Mouse (Mus musculus): ENCODE measurements around the gene Zp3. TPM values are rescaled to one million over a fixed set of nuclear protein-coding genes. Genes with fewer than 3 reads are reported as not detected.

Gene Zp3
- polyA plus RNA-seq, 1 experiment from 2014 or later: 0.11 TPM

DNA sequence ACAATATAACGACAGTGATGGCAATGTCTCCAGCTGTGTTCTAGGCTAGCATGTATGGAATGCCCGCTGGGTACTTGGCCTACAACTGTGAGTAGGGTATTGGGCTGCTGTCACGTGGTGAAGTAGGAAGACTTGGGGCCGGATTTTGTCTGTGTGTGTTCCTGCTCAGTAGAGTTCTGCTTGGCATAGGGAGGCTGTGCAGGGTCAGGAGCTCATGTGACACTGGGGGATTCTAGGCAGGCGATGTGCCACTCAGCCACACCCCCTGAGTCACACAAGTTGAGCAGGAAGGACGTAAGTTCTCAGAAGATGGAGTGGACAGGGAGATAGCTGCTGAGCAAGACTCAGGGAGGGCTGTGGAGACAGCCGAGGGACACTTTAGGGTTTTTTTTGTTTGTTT lies 27.8 kb downstream of the Zp3 start:
- Histone ChIP-seq H3K36me3 (peaks cover 34% of the 10 kb centered on the region), H3K9ac (no peak overlapping the region), H3K4me2 (no peak overlapping the region), H3K27me3 (replicated peaks) (no peaks in the 10 kb centered on the region), H3K9me3 (no peaks in the 10 kb centered on the region), H3K4me1 (peaks cover 28% of the 10 kb centered on the region), H3K27ac (replicated peaks) (no peak overlapping the region), H3K4me3 (no peak overlapping the region)
- no peak for ATAC-seq (ENCODE audit: extremely low read depth, insufficient number of reproducible peaks, low FRiP score, low TSS enrichment)
- WGBS: 61% methylated on average over 7 of the region's 7 CpGs

DNA sequence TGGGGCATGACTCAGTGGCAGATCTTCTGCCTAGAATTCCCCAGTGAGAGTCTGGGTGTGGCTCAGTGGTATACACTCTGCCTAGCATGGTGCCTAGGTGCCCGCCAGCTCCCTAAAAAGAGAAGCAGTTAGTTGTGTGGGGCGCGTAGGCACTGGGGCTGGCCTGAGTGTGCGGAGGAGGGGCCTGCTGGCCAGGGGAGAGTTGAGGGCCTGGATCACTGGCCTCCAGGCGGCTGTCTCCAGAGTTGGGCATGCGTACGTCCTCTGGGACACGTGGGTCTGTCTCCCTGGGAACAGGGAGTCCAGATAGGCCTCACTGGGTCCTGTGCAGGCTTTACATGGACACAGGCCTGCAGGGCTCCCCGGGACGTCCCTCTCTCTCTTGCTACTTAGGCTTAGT lies 35.0 kb downstream of the Zp3 start:
- H3K9ac ChIP-seq: peak overlapping the region; percentile 62
- peak overlapping the region; percentile 78 for H3K27ac ChIP-seq (replicated peaks)
- H3K9me3 ChIP-seq: no peaks in the 10 kb centered on the region
- no peak overlapping the region for H3K4me3 ChIP-seq
- 46% methylated on average over 10 of the region's 10 CpGs for WGBS
- H3K36me3 ChIP-seq: peaks cover 51% of the 10 kb centered on the region
- H3K27me3 ChIP-seq (replicated peaks): no peaks in the 10 kb centered on the region
- H3K4me1 ChIP-seq: peaks cover 55% of the 10 kb centered on the region
- peak overlapping the region; percentile 33 for H3K4me2 ChIP-seq
- ATAC-seq (ENCODE audit: extremely low read depth, insufficient number of reproducible peaks, low FRiP score, low TSS enrichment): peak; percentile 67

DNA sequence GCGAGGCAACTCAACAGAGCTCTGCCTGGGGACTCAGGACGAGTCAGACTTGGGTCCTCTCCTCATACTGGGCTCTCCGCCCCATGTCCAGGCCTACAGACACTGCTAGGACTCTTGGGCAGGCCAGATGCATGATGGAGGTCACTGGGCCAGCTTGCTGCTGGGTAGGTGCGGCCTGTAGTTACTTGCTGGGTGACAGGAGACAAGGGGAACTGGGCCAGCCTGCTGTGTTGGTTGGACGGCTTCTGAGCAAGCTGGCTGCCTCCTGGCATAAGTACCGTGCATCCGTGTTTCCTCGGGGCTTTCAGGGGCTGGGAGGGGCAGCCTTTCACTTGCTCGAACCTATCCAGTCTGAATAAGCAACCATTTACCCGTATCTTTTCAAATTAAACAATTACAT lies 35.7 kb downstream of the Zp3 start:
- Histone ChIP-seq H3K4me1 (peaks cover 61% of the 10 kb centered on the region), H3K27ac (replicated peaks) (peak overlapping the region; percentile 78), H3K4me3 (no peak overlapping the region), H3K9me3 (no peaks in the 10 kb centered on the region), H3K4me2 (peak overlapping the region; percentile 33), H3K36me3 (peaks cover 51% of the 10 kb centered on the region), H3K27me3 (replicated peaks) (no peaks in the 10 kb centered on the region), H3K9ac (peak overlapping the region; percentile 62)
- ATAC-seq (ENCODE audit: extremely low read depth, insufficient number of reproducible peaks, low FRiP score, low TSS enrichment): no peak
- 73% methylated on average over 10 of the region's 10 CpGs for WGBS

DNA sequence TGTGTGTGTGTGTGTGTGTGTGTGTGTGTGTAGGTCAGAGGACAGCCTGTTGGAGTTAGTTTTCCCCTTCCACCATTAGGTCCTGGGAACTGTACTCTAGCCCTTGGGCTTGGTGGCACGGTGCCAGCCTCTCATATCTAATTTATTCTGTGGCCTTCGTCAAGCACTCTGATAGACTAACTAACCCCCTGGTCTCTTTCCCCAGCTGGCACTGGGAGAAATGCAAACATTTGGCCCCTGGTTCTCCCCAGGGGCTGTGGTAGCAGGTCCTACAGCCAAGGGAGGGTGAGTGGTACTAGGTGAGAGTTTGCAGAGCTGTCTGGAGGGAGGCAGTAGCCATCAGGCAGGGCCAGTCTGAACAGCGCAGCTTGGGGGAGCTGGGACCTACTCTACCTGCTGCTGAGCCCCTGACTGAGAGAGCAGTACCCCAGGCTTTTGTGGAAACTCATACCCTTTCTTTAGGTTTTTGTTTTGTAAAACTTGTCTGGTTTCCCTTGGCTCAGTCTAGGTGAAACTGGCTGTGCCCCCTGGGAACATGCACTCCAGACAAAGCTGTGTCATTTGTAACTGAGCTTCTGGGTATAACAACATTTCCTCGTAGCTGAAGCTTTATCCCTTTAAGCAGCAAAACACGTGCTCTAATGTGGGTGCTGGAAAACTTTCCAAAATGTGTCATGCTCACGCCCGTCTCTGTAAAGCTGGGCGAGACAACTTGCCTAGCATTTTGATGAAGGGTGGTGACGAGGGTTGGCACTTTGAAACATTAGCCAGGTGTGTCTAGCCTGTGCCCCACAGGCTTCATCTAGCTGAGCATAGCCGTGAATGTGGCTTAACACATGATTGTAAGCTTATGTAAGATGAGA lies 36.3 kb downstream of the Zp3 start:
- Histone ChIP-seq H3K9ac (peak overlapping the region; percentile 63), H3K4me1 (peaks cover 61% of the 10 kb centered on the region)
- 54% methylated on average over 10 of the region's 10 CpGs for WGBS

DNA sequence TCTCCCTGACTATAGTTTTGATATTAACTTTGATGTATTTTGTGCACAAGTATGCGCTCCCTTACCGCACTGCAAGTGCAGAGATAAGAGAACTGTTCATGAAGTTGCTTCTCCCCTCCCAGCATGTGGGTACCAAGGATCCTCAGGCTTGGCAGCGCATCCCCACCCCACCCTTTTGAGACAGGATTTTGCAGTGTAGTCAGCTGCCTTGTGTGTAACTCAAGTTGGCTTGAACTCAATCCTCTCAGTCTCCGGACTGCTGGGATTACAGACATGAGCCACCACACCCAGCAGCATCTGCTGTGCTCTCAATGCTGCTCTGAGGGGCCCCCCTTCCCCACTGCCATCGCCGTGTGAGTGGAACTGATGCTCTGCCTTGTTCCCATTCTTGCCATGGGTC lies 37.4 kb downstream of the Zp3 start:
- no peak for ATAC-seq (ENCODE audit: extremely low read depth, insufficient number of reproducible peaks, low FRiP score, low TSS enrichment)
- Histone ChIP-seq H3K4me1 (peaks cover 61% of the 10 kb centered on the region), H3K27ac (replicated peaks) (no peak overlapping the region), H3K4me2 (no peak overlapping the region), H3K36me3 (peaks cover 44% of the 10 kb centered on the region), H3K4me3 (no peak overlapping the region), H3K9ac (no peak overlapping the region), H3K9me3 (no peaks in the 10 kb centered on the region), H3K27me3 (replicated peaks) (no peaks in the 10 kb centered on the region)
- WGBS: 79% methylated on average over 6 of the region's 6 CpGs

More for the DNA sequence above, 36.3 kb downstream of the Zp3 start:
- Histone ChIP-seq H3K4me3 (no peak overlapping the region), H3K9me3 (no peaks in the 10 kb centered on the region), H3K27ac (replicated peaks) (peak overlapping the region; percentile 78), H3K27me3 (replicated peaks) (no peaks in the 10 kb centered on the region), H3K4me2 (peak overlapping the region; percentile 33; the same call in 1 of the 2 replicates), H3K36me3 (peaks cover 44% of the 10 kb centered on the region)
- ATAC-seq (ENCODE audit: extremely low read depth, insufficient number of reproducible peaks, low FRiP score, low TSS enrichment): no peak

DNA sequence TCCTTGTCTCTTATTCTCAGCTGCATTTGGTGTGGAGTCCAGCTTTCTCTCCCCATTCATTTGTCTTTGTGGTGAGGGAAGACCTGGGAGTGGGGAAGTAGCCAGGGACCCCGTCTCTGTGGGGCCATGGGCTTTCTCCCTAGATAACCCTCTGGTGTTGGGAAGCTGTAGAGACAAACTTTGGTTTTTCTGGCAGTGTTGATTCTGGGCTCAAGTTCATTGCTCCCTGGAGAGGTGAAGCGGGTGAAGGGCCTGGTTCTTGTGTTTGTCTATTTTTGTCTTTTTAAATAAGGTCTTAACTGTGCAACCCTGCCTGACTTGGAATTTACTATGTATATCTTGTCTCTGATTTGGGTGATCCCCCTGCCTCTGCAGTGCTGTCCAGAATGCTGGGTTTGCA lies 38.8 kb downstream of the Zp3 start:
- peaks cover 41% of the 10 kb centered on the region for H3K36me3 ChIP-seq
- no peak overlapping the region for H3K4me3 ChIP-seq
- no peaks in the 10 kb centered on the region for H3K9me3 ChIP-seq
- H3K4me2 ChIP-seq: no peak overlapping the region
- ATAC-seq (ENCODE audit: extremely low read depth, insufficient number of reproducible peaks, low FRiP score, low TSS enrichment): no peak
- no peaks in the 10 kb centered on the region for H3K27me3 ChIP-seq (replicated peaks)
- H3K27ac ChIP-seq (replicated peaks): peak overlapping the region; percentile 66
- H3K4me1 ChIP-seq: peaks cover 61% of the 10 kb centered on the region
- 62% methylated on average over 2 of the region's 2 CpGs for WGBS
- H3K9ac ChIP-seq: no peak overlapping the region

DNA sequence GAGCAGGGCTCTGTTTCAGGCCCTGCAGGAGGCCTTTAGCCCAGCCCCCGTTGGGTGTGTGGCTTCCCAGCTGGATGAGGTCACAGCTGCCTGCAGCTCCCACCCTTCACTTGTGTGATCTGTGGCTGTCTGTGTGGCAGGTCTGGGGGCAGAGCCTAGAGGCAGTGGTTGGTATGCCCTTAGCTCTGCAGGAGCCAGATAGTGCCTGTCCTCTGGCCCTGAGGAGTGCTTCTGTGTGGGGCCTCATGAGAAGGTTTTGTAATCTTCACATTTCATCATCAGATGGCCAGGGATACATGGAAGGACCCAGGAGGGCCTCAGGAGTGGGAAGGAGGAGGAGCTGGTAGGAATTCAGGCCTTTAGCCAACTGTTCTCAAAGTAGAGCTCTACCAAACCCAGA lies 40.0 kb downstream of the Zp3 start:
- H3K27me3 ChIP-seq (replicated peaks): no peaks in the 10 kb centered on the region
- no peak overlapping the region for H3K4me3 ChIP-seq
- H3K36me3 ChIP-seq: peaks cover 41% of the 10 kb centered on the region
- H3K4me2 ChIP-seq: no peak overlapping the region
- H3K4me1 ChIP-seq: peaks cover 56% of the 10 kb centered on the region
- H3K27ac ChIP-seq (replicated peaks): peak overlapping the region; percentile 66
- 9% methylated on average over 1 of the region's 1 CpGs for WGBS
- H3K9me3 ChIP-seq: no peaks in the 10 kb centered on the region
- H3K9ac ChIP-seq: peak overlapping the region; percentile 10; the same call in 1 of the 2 replicates
- no peak for ATAC-seq (ENCODE audit: extremely low read depth, insufficient number of reproducible peaks, low FRiP score, low TSS enrichment)

DNA sequence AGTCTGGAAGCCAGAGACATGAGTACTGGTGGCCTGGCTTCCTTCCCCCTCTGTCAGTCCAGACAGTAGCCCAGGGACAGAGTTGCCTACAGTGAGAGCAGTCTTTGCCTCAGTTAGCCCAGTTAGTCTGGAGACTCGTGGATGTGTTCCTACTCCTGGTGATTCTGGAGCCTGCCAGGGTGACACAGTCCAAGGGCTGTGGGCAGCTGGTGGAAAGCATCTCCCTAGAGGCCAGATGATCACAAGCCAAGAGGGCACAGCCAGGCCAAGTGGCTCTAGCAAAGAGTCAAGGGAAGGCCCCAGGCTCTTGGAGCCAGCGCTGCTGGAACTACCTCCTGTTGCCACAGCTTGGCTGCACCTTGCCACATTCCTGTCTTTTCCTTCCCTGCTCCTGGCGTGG lies 45.8 kb downstream of the Zp3 start:
- H3K9ac ChIP-seq: no peak overlapping the region
- peaks cover 76% of the 10 kb centered on the region for H3K36me3 ChIP-seq
- no peaks in the 10 kb centered on the region for H3K9me3 ChIP-seq
- no peak overlapping the region for H3K4me2 ChIP-seq
- no peak overlapping the region for H3K4me3 ChIP-seq
- no peak for ATAC-seq (ENCODE audit: extremely low read depth, insufficient number of reproducible peaks, low FRiP score, low TSS enrichment)
- no peak overlapping the region for H3K27ac ChIP-seq (replicated peaks)
- H3K27me3 ChIP-seq (replicated peaks): no peaks in the 10 kb centered on the region
- WGBS: 75% methylated on average over 3 of the region's 3 CpGs
- no peaks in the 10 kb centered on the region for H3K4me1 ChIP-seq

DNA sequence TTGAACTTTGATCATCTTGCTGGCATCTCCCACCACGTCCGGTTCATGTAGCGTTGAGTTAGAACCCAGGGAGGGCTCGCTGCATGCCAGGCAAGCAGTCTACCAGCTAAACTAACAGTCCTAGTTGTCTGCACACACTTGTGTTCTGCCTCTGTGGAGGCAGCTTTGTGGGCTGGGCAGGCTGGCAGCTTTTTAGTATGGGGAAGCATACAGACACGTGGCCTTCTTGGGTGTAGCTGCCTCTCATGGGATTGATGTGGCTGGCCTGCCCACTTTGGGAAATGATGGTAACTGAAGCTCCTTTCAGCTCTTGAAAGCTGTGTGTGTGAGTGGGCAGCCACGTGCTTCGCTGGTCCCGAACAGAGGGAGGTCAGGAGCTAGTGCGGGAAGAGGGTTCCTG lies 47.0 kb downstream of the Zp3 start:
- H3K36me3 ChIP-seq: peaks cover 82% of the 10 kb centered on the region
- WGBS: 85% methylated on average over 9 of the region's 9 CpGs
- ATAC-seq (ENCODE audit: extremely low read depth, insufficient number of reproducible peaks, low FRiP score, low TSS enrichment): no peak

DNA sequence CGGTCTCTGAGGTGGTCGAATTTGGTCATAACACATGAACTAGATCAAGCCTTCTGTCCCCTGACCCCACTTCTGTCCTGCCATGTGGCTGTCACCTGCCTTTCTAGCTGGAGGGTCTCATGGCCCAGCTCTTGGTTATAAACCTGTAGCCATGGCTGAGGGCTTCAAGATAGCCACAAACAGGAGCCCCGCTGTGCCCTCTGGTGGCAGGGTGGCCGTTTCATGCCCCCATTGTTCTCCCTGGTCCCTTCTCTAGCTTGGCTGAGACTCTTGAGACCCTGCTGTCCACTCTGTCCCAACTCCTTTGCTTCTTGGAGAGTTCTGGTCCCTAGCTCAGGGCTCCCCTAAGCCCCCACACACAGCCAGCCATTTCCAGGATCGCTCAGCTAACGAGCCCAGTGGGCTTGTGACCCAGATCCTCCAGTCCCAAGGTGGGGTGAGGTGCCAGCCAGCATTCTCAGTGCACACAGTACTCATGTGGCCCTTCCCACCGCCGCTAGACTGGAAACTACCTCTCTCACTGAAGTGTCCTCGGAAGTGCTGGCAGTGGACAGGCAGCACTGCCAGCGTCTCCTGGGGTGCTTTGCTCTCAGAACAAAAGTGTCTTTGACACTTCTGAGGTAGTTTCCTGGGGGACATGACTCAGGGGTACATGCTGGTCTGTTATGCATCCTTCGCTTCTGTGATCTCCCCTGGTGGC lies 47.9 kb downstream of the Zp3 start:
- Histone ChIP-seq H3K4me1 (no peaks in the 10 kb centered on the region), H3K4me2 (no peak overlapping the region), H3K9ac (no peak overlapping the region), H3K27ac (replicated peaks) (no peak overlapping the region), H3K36me3 (peaks cover 82% of the 10 kb centered on the region), H3K27me3 (replicated peaks) (no peaks in the 10 kb centered on the region), H3K9me3 (no peaks in the 10 kb centered on the region), H3K4me3 (no peak overlapping the region)
- ATAC-seq (ENCODE audit: extremely low read depth, insufficient number of reproducible peaks, low FRiP score, low TSS enrichment): no peak
- 78% methylated on average over 11 of the region's 11 CpGs for WGBS

More for the DNA sequence above, 47.0 kb downstream of the Zp3 start:
- Histone ChIP-seq H3K27ac (replicated peaks) (no peak overlapping the region), H3K4me2 (no peak overlapping the region), H3K9ac (no peak overlapping the region), H3K4me1 (no peaks in the 10 kb centered on the region), H3K27me3 (replicated peaks) (no peaks in the 10 kb centered on the region), H3K9me3 (no peaks in the 10 kb centered on the region), H3K4me3 (no peak overlapping the region)

DNA sequence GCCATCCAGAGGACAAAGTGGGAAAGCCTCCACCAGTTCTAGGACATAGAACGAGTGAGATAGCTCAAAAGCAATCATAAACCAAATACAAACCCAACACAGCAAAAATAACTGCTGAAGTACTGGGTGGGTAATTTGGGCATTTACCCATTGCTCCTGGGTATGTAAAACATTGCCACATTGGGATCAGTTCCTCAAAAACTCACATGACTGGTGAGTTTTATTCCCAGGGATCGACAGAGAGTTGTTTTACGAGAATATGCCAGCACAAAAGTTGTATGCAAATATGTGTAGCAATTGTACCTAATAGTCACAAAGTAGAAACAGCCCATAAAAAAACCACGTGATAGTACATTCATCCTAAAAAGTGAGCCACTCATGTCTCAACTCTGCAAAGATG lies 55.0 kb downstream of the Zp3 start:
- Histone ChIP-seq H3K9me3 (no peaks in the 10 kb centered on the region), H3K27ac (replicated peaks) (no peak overlapping the region), H3K27me3 (replicated peaks) (0 out of 2 replicates have a peak, but pooled peaks cover 7% of the 10 kb centered on the region), H3K9ac (no peak overlapping the region), H3K36me3 (peaks cover 32% of the 10 kb centered on the region), H3K4me3 (no peak overlapping the region), H3K4me2 (no peak overlapping the region), H3K4me1 (0 out of 2 replicates have a peak, but pooled peaks cover 5% of the 10 kb centered on the region)
- WGBS: 71% methylated on average over 4 of the region's 4 CpGs
- no peak for ATAC-seq (ENCODE audit: extremely low read depth, insufficient number of reproducible peaks, low FRiP score, low TSS enrichment)

Measured in heart, embryonic 13.5 days (tissue).